Mouse (Mus musculus): ENCODE results near the gene Slc7a4.
"Not testable (repeated sequence)": the region's sequence is repeated elsewhere in the genome, so short reads cannot be mapped to it uniquely, and the experiment has no call there.

The Slc7a4 gene

DNA sequence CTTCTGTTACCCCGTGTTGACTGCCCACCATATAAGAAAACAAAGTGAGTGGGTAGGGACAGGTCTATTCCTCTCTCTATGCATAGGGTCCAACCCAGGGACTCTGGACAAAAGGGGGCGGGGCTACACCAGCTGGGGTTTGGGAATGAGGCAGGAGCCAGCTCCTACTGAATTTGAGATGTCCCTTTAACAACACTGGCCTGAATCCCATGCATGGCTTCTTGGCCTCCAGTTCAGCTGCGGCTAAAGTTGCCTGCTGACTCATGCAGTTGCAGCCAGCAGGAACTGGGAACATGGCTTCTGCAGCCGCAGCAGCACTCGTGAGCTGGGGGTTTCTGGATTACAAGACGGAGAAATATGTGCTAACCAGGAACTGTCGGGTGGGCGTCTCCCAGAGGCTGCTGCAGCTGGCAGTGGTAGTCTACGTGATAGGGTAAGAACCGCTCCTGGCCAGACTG, 21.2 kb downstream of the Slc7a4 start, which contains the start of gene P2rx6:
Gene P2rx6, plus strand, starts transcription at position 135 of the 458 bp plus-strand sequence.
- DNase-seq (ENCODE audit: low spot score in 2 of 2), result no peak

DNA sequence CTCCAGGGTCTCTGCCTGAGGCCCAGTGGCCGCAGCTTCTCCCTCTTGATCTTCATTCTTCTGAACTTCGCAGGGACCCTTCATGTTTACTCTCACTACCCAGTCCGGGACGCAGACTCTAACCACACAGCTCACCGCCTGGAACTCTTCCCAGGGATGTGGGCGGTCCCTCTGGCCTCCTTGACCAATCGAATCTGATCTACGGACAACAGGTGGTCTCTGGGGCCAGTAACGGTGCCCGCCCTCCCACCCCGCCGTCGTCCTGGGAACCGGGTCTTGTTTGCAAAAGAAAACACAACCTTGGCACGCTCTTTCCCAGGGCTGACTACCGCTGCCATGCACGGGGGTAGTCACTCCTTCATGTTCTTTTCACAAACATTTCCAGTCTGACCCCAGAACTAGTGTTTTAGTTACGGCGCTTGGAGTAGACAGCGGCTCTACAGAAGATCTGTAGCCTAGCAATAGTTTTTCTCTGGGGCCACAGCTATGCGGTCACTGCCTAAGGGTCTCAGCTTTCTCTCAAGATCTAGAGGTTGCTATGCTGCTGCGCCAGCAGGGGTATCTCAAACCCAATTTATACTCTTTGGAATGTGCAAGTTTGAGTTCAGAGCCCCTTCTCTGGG, 21.8 kb downstream of the Slc7a4 start, which contains the start of gene Lrrc74b:
Gene Lrrc74b, minus strand, starts transcription at position 120 of the 623 bp plus-strand sequence.
- DNase-seq (ENCODE audit: low spot score in 2 of 2), result no peak

DNA sequence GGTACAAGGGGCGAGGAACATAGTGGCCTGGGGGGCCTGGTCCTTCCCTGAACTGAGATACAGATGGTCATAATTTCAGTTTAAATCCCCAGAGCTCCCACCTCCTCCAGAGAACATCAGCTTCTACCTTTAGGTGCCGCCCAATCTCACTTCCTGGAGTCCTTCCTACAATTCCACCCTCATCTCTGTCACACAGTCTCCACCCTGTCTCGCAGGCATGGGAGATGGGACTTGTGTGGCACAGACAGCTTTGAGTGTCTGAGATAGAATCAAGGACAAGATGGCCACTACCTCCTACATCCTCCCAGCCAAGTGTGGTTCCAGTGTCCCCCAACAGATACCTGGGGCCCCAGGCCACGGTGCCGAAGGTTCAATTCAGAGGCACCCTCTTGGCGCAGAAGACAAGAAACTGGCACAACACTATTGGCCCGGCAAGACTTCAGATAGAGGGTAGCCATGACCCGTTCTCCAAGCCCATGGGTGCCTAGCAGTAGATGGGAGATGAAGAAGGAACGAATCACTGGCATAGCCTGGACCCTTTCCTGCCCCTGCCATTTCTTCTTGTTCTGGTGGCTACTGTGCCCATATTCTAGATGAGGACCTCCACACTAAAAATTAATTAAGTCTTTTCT, 23.5 kb downstream of the Slc7a4 start:
- DNase-seq (ENCODE audit: low spot score in 2 of 2), result no peak

DNA sequence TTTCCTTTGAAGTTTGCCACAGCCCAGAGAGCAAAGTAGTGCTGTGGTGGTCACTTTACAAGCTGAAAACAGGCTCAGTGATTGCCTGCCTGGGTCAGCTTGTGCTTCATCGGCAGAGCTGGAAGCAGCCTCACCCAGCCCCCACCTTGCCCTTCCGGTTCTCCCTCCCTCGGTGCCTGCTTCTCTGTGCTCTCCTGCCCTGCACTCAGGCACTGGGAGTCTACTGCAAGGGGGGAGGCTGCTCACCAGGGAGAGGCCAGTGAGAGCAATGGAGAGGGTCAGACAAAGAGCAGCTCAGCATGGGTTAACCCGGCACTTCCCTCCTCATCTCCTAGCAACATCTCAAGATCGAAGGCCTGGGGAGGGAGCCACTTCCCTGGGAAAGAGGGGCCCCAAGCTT, 24.2 kb downstream of the Slc7a4 start:
- DNase-seq (ENCODE audit: low spot score in 2 of 2), result no peak

DNA sequence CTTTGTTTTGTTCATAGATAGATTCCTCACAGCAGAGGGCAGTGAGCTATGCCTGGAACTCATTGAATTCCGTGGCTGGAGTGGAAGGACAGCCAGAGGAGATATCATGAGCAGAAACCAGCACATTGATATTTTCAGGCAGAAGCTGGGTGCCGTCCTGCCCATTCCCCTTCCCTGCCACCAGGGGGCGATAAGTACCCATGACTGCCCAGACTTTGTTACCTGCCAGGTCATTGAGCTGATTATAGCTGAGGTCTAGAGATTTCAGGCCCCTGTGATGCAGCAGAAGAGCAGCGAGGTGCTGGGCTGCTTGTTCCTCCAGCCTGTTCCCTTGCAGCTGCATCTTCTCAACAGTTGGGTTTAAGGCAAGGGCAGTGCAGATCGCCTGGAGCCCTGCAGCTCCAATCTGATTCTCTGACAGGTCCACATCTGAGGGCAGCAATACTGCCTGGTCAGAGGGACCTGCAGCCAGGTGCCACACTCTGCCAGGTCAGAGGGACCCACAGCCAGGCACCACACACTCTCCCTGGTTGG, 25.0 kb downstream of the Slc7a4 start:
- DNase-seq (ENCODE audit: low spot score in 2 of 2), result peak in 1 of 2 experiments; percentile 86

DNA sequence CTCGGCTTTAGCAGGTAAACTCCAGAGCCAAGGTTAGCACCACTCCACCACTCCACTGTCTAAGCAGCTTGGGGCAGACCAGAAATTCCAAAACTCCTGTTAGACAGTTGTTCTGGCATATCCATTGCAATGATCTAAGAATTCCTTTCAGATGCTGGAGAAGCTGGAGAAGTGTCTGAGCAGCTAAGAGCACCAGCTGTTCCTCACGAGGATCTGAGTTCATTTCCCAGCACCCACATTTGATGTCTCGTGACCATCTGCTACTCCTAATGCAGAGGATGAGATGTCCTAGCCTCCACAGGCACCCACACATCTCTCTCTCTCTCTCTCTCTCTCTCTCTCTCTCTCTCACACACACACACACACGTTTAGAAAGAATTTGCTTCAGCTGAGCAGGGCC, 26.1 kb downstream of the Slc7a4 start:
- DNase-seq (ENCODE audit: low spot score in 2 of 2), result no peak

DNA sequence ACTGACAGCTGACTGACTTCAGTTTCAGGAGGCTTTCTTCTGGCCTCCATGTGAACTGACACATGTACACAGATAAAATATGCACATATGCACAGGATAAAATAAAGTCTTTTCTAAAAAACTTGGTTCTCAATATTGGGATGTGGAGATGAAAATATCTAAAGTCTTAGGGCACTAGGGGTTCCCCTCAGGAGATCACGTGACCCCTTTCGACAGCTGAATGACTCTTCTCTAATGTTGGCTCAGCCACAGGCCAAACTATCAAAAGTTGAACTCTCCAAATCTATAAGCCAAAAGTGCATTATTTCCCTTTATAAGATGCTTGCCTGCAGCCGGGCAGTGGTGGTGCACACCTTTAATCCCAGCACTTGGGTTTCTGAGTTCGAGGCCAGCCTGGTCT, 26.8 kb downstream of the Slc7a4 start:
- no peak for DNase-seq (ENCODE audit: low spot score in 2 of 2)

DNA sequence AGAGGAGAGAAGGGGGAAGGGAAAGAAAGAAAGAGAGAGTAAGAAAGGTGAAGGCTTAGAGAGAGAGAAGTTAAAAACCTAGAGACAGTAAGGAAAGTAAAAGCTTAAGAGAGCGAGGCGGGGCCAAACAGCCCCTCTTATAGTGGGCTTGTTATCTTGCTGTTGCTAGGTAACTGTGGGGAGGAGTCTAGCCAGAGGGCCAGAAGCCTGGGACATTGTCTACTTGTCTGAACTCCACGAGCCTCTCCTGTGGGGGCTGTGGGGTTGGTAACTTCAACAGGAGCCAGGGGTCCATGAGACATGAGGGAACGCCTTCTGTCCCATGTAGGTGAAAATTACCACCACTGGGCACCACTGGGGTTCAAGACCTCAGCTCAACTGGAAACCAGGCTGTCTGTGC, 28.3 kb downstream of the Slc7a4 start:
- not testable (repeated sequence) for DNase-seq (ENCODE audit: low spot score in 2 of 2)

DNA sequence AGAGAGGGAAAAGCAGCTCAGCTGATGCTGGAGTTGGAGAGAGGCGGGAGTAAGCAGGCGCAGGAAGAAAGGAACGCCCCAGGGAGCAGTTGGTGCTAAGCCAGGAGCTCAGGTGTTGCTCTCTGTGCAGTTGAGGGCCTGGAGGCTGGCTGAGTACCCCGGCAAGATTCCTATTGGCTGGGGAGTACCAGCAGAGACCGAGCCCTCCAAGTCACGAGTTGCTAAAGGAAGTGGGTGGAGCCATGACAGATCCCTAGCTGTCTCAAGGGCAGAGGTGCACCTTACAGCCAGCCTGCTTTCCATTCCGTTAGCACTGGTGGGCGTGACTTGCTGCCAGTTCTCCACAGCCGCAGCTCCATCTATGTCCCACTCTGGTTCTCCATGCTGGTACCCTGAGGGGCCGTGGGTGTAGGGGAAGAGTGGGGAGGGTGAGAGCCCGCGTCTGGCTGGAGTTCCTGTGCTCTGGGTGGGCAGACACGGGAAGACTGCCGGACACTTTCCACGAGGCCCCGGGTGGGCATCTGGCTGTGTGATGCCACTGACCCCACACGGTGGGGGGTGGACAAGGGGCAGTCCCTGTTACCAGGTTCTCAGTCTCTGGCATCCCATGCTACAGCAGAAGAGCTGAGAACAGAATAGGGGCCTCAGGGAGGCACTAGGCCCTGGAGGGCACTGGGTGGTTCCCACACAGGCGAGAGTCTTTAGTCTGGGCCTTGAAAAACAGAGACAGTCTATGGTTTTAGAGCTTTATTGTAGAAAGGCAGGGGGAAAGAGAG, 28.9 kb downstream of the Slc7a4 start:
- DNase-seq (ENCODE audit: low spot score in 2 of 2), result no peak

DNA sequence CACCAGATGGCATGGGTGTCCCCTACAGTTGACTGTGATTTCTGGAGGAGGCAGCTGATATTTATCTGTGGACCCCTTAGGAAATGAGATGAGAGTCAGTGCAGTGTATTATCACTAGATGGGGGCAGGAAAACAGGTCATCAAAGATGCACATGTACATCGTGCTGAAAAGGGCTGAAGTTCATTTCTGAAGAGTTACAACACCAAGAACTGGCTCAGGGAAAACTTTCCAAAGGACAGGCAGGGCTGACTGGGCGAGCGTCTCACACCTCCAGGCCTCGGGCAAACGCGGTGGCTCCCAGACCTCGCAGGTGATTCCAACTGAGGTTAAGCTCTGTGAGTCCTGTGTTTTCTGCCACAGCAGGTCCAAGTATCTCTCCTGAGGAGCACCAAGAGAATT, 30.2 kb downstream of the Slc7a4 start:
- no peak for DNase-seq (ENCODE audit: low spot score in 2 of 2)

DNA sequence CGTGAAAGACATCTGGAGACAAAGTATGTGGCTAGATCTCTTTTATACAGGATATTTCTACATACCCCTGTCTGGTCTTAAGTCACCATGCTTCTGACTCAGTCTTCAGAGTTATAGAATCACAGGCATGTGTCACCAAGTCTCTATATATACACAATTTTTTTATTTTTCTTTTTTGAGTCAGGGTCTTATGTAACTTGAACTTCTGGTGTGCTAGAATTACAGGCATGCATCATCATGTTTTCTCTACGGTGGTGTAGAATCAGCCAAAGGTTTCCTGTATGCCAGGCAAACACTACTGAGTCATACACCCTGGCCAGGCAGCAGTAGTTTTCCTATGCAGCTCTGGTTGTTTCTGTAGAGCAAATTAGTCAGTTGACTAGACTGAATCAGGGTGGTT, 40.4 kb downstream of the Slc7a4 start:
- peak in 1 of 2 experiments; percentile 33 for DNase-seq (ENCODE audit: low spot score in 2 of 2)

DNA sequence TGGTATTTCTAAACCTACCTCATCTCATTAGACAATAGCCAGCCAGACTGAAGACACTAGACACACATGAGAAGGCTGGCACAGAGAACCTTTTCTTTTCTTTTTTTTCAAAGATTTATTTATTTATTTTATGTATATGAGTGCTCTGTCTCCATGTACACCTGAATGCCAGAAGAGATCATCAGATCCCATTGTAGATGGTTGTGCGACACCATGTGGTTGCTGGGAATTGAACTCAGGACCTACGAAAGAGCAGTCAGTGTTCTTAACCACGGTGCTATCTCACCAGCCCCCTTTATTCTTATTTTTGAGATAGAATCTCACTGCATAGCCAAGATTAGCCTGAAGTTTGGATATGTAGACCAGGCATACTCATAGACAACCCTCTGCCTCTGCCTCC, 46.4 kb downstream of the Slc7a4 start:
- no peak for DNase-seq (ENCODE audit: low spot score in 2 of 2)

DNA sequence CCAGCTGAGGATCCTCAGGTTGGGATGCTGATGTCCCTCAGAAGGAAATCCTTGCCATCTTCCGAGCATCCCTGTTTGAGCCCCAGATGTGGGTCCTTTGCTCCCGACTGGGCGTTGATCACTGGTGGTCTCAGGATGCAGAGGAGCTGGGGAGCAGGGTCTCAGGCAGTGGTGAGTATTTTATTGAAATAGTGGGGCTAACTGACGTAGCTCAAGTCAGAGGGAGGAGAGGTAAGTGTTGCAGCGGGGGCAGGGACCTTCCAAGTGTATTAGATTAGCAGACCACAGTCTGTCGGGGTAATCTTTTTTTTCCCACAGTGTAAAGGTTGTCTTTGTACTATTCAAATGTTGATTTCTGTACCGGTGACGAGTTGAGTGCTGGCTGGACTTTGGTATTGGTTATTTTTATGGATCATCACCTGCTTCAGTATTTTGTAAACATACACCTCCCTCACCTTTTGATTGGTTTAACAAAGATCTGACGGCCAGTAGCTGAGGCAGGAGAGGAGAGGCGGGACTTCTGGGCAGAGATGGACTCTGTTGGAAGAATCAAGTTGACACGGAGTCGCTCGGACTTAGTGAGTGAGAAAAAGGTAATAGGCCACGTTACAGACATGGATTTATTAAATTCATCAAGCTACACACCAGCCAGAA, 50.2 kb downstream of the Slc7a4 start:
- DNase-seq (ENCODE audit: low spot score in 2 of 2), result no peak

DNA sequence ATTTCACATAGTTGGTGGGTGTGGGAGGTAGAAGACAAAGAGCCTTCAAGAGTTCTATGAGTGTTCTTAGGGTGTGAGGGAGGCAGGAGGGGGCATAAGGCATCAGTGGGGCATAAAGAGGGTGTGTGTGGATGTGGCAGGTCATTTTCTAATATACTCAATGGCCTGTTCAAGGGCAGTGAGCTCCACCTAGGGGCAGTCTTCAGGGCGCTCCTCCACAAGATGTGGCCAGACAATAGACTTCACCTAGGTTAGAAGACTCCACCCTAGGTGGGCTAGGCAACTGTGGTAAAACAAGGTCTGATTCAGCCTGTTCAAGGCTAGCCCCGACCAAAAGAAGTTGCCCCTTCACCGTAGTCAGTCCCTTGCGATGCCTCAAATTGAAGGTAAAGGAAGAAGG, 50.7 kb downstream of the Slc7a4 start:
- no peak for DNase-seq (ENCODE audit: low spot score in 2 of 2)

DNA sequence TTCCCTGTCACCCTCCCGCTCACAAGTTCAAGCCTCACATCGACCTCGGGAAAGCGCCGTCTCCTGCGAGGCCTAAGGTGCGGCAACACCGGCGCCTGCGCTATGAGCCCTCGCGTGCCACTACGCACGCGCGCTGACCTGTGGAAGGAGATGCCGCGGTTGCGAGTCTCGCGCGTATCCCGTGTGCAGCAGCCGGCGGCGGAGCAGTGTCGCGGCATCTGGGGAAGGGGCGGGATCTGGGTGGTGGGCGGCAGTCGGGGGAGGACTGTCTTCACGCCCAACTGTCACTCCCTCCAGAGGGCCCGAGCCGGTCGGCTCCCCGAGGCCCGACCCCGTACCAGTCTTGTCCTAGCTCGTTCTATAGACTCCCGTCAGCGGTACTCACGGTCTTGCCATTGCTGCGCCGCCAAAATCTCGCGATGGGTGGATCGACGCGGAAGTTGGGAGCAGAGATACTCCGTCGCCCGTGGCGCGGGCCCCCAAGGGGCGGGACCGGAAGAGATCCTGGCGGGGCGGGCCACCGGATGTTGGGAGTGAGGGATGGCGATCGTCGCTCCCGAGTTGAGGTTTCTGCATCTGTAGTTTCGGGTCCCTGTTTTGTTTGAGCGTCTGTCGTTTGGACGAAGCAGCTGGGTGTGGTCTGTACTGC, 52.2 kb downstream of the Slc7a4 start, which contains the start of gene Thap7:
Gene Thap7, minus strand, starts transcription at position 497 of the 649 bp plus-strand sequence.
- peak; percentile 90 to 95 for DNase-seq (ENCODE audit: low spot score in 2 of 2)

DNA sequence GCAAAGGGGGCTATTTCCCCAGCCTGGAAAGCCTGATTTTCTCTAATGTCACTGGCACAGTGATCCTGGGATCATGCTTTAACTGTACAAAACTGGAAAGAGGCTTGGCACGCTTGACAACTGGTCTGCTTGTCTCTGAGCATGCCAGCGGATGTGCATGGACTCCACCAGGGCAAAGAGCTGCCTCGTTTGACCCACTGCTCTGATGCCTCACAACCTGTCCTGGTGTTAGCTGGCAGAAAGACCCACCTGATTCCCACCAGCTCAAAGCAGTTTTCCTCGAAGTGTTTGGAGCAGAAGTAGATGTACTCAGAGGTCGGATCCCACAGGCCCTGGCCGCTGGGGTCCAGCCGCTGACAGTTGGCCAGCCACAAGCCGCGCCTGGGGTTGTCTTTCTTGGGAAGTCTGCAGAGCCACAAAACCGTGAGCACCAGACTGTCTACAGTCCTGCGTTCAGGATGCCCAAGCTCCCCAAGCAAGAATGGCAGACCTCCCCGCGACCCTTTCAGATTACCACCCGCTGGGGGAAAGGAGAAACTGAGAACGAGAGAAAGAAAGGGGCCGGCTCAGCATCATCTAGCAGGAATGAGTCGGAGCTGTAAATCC, 52.9 kb downstream of the Slc7a4 start:
- DNase-seq (ENCODE audit: low spot score in 2 of 2), result no peak

DNA sequence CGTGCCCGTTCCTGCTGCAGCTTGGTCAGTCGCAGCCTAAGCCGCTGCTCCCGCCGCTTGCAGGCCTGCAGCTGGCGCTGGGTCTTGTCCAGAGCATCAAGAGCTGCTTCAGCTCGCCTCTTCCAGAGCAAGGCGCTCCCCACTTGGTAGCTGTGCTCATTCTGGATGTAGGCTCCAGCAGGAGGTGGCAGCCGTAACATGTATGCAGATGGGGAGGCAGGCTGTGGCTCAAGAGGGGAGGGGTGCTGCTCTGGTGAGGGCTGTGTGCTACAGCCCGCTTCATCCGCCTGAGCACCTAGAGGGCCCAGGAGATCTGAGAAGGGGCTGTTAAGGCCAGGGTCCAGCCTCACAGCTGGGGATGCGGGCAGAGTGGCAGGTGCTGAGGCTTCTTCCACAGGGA, 54.7 kb downstream of the Slc7a4 start:
- no peak for DNase-seq (ENCODE audit: low spot score in 2 of 2)

DNA sequence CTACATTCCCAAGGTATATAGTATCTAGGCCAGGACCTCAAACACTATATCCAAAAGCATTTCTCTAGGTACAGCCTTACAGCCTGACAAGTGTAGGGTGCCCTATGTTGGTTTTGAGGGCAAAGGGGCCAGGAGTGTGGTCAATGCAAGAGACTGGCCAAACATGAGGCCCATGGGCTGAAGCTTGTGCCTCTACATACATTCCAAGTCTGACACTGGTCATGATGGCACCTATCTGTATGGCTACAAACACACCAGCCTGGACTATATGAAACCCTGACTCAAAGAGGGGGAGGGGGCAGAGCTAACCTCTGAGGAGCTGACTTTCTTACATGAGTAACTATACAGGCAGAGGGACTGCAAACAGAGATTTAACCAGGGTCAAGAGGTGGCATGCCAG, 55.4 kb downstream of the Slc7a4 start:
- DNase-seq (ENCODE audit: low spot score in 2 of 2), result no peak

DNA sequence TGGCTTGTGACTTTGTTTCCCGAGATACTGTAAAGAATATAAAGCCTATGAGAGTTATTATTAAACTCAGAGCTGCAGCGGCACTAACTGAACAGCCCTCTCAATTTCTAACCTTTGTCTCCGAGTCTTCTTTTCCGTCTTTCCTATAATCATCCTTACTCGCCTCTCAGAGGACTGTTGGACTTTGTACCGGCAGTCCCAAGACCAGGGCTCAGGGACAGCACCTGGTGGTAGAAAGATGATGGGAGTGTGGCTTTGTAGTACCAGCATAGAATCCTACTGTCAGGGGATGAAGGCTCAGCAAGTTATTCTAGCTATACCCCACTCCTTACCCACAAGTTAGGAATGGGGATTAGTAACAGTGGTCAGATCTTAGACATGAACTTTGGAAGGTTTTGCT, 56.8 kb downstream of the Slc7a4 start:
- DNase-seq (ENCODE audit: low spot score in 2 of 2), result no peak

DNA sequence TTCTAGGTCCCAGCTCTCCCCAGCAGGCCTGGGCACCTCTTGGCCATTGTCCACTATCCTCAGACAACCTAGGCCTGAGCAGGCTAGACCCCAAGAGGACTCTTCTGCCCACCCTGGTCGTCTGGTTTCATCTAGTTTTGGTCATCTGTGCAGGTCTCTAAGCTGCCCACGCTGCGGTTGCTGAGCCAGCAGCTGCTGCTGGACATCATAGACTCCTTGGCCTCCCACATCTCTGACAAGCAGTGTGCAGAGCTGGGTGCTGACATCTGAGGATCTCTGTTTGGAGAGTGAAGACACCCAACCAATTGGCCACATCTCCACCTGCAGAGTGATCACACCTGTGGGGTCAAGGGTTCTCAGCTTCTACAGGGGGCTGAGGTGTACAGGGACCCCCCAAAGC, 57.5 kb downstream of the Slc7a4 start:
- no peak for DNase-seq (ENCODE audit: low spot score in 2 of 2)

DNA sequence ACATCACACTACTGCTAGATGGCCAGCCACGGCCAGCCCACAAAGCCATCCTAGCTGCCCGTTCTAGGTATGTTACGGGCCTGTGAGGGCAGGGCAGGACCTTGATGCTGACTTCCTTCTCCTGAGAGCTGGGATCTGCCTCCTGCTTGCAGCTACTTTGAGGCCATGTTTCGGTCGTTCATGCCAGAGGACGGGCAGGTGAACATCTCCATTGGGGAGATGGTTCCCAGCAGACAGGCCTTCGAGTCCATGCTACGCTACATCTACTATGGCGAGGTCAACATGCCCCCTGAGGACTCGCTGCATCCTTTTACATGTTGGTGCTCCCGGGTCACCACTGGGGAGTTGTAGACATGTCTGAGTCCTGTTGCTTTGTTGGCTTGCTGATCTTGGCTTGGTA, 58.9 kb downstream of the Slc7a4 start:
- no peak for DNase-seq (ENCODE audit: low spot score in 2 of 2)
